9 mouse cellular contexts compared by ENCODE assay signal in genomic region chr6:86918058-86918835, GRCm38 (mm10).
DNase-seq lines count a peak whose midpoint lies in the region; ATAC-seq and TF ChIP-seq lines count a peak whose summit lies in the region.
"Had no signal": no experiment of that assay in that cellular context is flagged by ENCODE, and none has a peak within 500 bp of the region (broad histone marks: within the 10 kb centered on the region; RNA-seq: fewer than 3 reads in every experiment).

No protein-coding gene starts in this region.

- ATAC-seq in forebrain, embryonic 16.5 days: no peak
- ATAC-seq in forebrain, embryonic 15.5 days (replicated peaks): no peak
- ATAC-seq in heart, postnatal 0 days (ENCODE audit: insufficient read depth, low read depth): peak; percentile 40; the same call in 1 of the 2 replicates
- ATAC-seq in hindbrain, embryonic 11.5 days (ENCODE audit: low FRiP score): no peak
- no peak for ATAC-seq in liver, embryonic 12.5 days
- ATAC-seq in hindbrain, embryonic 16.5 days: no peak

- TF ChIP-seq CTCF in heart, postnatal 0 days (IDR thresholded peaks at IDR 0.05; ENCODE audit: low read depth): no peak

- H3K36me3 ChIP-seq in forebrain, embryonic 16.5 days (ENCODE audit: control insufficient read depth, insufficient read depth): no peaks in the 10 kb centered on the region
- no peaks in the 10 kb centered on the region for H3K36me3 ChIP-seq in forebrain, embryonic 15.5 days
- H3K36me3 ChIP-seq in heart, postnatal 0 days (replicated peaks; ENCODE audit: control insufficient read depth, insufficient read depth, low read length): no peaks in the 10 kb centered on the region
- no peaks in the 10 kb centered on the region; the same call in 1 of the 2 replicates for H3K36me3 ChIP-seq in hindbrain, embryonic 11.5 days (ENCODE audit: control insufficient read depth, insufficient read depth, low read length)
- H3K36me3 ChIP-seq in liver, embryonic 12.5 days: peaks cover 4% of the 10 kb centered on the region; the same call in 1 of the 2 replicates
- H3K36me3 ChIP-seq in hindbrain, embryonic 16.5 days (ENCODE audit: control insufficient read depth, insufficient read depth, low read length): no peaks in the 10 kb centered on the region

- peak overlapping the region; percentile 33; the same call in 1 of the 2 replicates for H3K27ac ChIP-seq in forebrain, embryonic 16.5 days (ENCODE audit: low read length)
- no peak overlapping the region; the same call in 1 of the 2 replicates for H3K27ac ChIP-seq in forebrain, embryonic 15.5 days (replicated peaks)
- H3K27ac ChIP-seq in heart, postnatal 0 days (ENCODE audit: low read depth): peak overlapping the region; percentile 55
- no peak overlapping the region for H3K27ac ChIP-seq in hindbrain, embryonic 11.5 days (ENCODE audit: low read depth, low read length)
- no peak overlapping the region for H3K27ac ChIP-seq in liver, embryonic 12.5 days
- no peak overlapping the region for H3K27ac ChIP-seq in hindbrain, embryonic 16.5 days (ENCODE audit: low read depth, low read length)
- H3K27ac ChIP-seq: kidney, postnatal 0 days had no signal

- no peak overlapping the region for H3K9ac ChIP-seq in forebrain, embryonic 16.5 days (replicated peaks; ENCODE audit: low read depth, low read length)
- H3K9ac ChIP-seq in forebrain, embryonic 15.5 days (replicated peaks): no peak overlapping the region
- H3K9ac ChIP-seq in heart, postnatal 0 days (replicated peaks; ENCODE audit: low read depth, low read length): no peak overlapping the region
- H3K9ac ChIP-seq in hindbrain, embryonic 11.5 days (ENCODE audit: low read depth, low read length): no peak overlapping the region
- no peak overlapping the region for H3K9ac ChIP-seq in liver, embryonic 12.5 days
- no peak overlapping the region for H3K9ac ChIP-seq in hindbrain, embryonic 16.5 days (ENCODE audit: low read depth, low read length)

- no peaks in the 10 kb centered on the region for H3K9me3 ChIP-seq in forebrain, embryonic 16.5 days (ENCODE audit: control insufficient read depth, low read length)
- H3K9me3 ChIP-seq in forebrain, embryonic 15.5 days: no peaks in the 10 kb centered on the region
- no peaks in the 10 kb centered on the region for H3K9me3 ChIP-seq in heart, postnatal 0 days (replicated peaks; ENCODE audit: control insufficient read depth, low read length)
- H3K9me3 ChIP-seq in hindbrain, embryonic 11.5 days (ENCODE audit: control insufficient read depth, low read length): no peaks in the 10 kb centered on the region
- H3K9me3 ChIP-seq in liver, embryonic 12.5 days (replicated peaks): no peaks in the 10 kb centered on the region
- no peaks in the 10 kb centered on the region for H3K9me3 ChIP-seq in hindbrain, embryonic 16.5 days (ENCODE audit: control insufficient read depth, low read length)

- H3K4me1 ChIP-seq in forebrain, embryonic 16.5 days (replicated peaks; ENCODE audit: control insufficient read depth, insufficient read depth, low read length): peaks cover 8% of the 10 kb centered on the region
- peaks cover 17% of the 10 kb centered on the region for H3K4me1 ChIP-seq in forebrain, embryonic 15.5 days
- H3K4me1 ChIP-seq in heart, postnatal 0 days (ENCODE audit: control insufficient read depth, insufficient read depth): peaks cover 45% of the 10 kb centered on the region
- no peaks in the 10 kb centered on the region for H3K4me1 ChIP-seq in hindbrain, embryonic 11.5 days (replicated peaks; ENCODE audit: control insufficient read depth, insufficient read depth, low read length)
- peaks cover 4% of the 10 kb centered on the region; the same call in 1 of the 2 replicates for H3K4me1 ChIP-seq in liver, embryonic 12.5 days
- peaks cover 5% of the 10 kb centered on the region; the same call in 1 of the 2 replicates for H3K4me1 ChIP-seq in hindbrain, embryonic 16.5 days (ENCODE audit: control insufficient read depth, insufficient read depth, low read depth, low read length)

- H3K4me3 ChIP-seq in forebrain, embryonic 16.5 days (replicated peaks; ENCODE audit: low read length): no peak overlapping the region
- H3K4me3 ChIP-seq in forebrain, embryonic 15.5 days: no peak overlapping the region
- no peak overlapping the region for H3K4me3 ChIP-seq in heart, postnatal 0 days (ENCODE audit: low read depth, low read length)
- no peak overlapping the region for H3K4me3 ChIP-seq in hindbrain, embryonic 11.5 days (ENCODE audit: low read depth, low read length)
- no peak overlapping the region for H3K4me3 ChIP-seq in liver, embryonic 12.5 days
- H3K4me3 ChIP-seq in hindbrain, embryonic 16.5 days (ENCODE audit: low read length): no peak overlapping the region

- no peak overlapping the region for H3K4me2 ChIP-seq in forebrain, embryonic 16.5 days (ENCODE audit: low read length)
- H3K4me2 ChIP-seq in forebrain, embryonic 15.5 days (replicated peaks): no peak overlapping the region
- H3K4me2 ChIP-seq in heart, postnatal 0 days (ENCODE audit: low read depth, low read length): peak overlapping the region; percentile 17; the same call in 1 of the 2 replicates
- no peak overlapping the region for H3K4me2 ChIP-seq in hindbrain, embryonic 11.5 days (replicated peaks; ENCODE audit: low read depth, low read length)
- H3K4me2 ChIP-seq in liver, embryonic 12.5 days: no peak overlapping the region
- H3K4me2 ChIP-seq in hindbrain, embryonic 16.5 days (ENCODE audit: low read length): no peak overlapping the region

- H3K27me3 ChIP-seq in forebrain, embryonic 16.5 days (replicated peaks; ENCODE audit: control insufficient read depth, insufficient read depth, low read length): no peaks in the 10 kb centered on the region
- H3K27me3 ChIP-seq in forebrain, embryonic 15.5 days: no peaks in the 10 kb centered on the region
- H3K27me3 ChIP-seq in heart, postnatal 0 days (ENCODE audit: control insufficient read depth, insufficient read depth, low read length): no peaks in the 10 kb centered on the region
- H3K27me3 ChIP-seq in hindbrain, embryonic 11.5 days (ENCODE audit: control insufficient read depth, insufficient read depth, low read length): no peaks in the 10 kb centered on the region
- no peaks in the 10 kb centered on the region for H3K27me3 ChIP-seq in liver, embryonic 12.5 days (replicated peaks)
- no peaks in the 10 kb centered on the region for H3K27me3 ChIP-seq in hindbrain, embryonic 16.5 days (replicated peaks; ENCODE audit: control insufficient read depth, insufficient read depth, low read length)

- peak; percentile 68 for DNase-seq in 3T3-L1 (ENCODE audit: low read depth, low spot score)
- DNase-seq in cerebellum, adult 9-11 months: peak; percentile 88
- DNase-seq in heart, postnatal 0 days (ENCODE audit: low spot score): peak; percentile 25
- no peak for DNase-seq in hindbrain, embryonic 11.5 days (ENCODE audit: low spot score)

- no peak for TF ChIP-seq EP300 in heart, postnatal 0 days (IDR thresholded peaks at IDR 0.05; ENCODE audit: low read depth)

- WGBS in forebrain, embryonic 16.5 days: 60% methylated on average over 7 of the region's 7 CpGs
- 61% methylated on average over 7 of the region's 7 CpGs for WGBS in forebrain, embryonic 15.5 days
- WGBS in heart, postnatal 0 days: 15% methylated on average over 7 of the region's 7 CpGs
- WGBS in hindbrain, embryonic 11.5 days: 81% methylated on average over 7 of the region's 7 CpGs
- WGBS in liver, embryonic 12.5 days (ENCODE audit: insufficient replicate concordance): 75% methylated on average over 7 of the region's 7 CpGs
- WGBS in hindbrain, embryonic 16.5 days: 71% methylated on average over 7 of the region's 7 CpGs

Comparison
In these comparisons a context has a peak if more than half of its experiments do, and no peak if none do; other contexts are left out.
1. H3K27ac ChIP-seq: peak in forebrain, embryonic 16.5 days (single experiment) and heart, postnatal 0 days (single experiment); none in forebrain, embryonic 15.5 days (single experiment), hindbrain, embryonic 11.5 days (single experiment), liver, embryonic 12.5 days (single experiment) and hindbrain, embryonic 16.5 days (single experiment).